Mouse (Mus musculus) gastrocnemius, postnatal 36 days (tissue): ENCODE results near the gene Tmem29. TPM values are rescaled to one million over a fixed set of nuclear protein-coding genes. Genes with fewer than 3 reads are reported as not detected.
"Not testable (repeated sequence)": the region's sequence is repeated elsewhere in the genome, so short reads cannot be mapped to it uniquely, and the experiment has no call there.

ENCODE experiments used
- DNase-seq, 2 experiments: peaks; one replicate each; pipeline ENCODE4 v3.0.0; 2022
- intact Hi-C: fragments of 180-260 bp; cut with DNase I; formaldehyde crosslinking; loops from one replicate; pipeline ENCODE4 v1.15.1; 2025
- long read RNA-seq, 2 experiments: library from polyadenylated mRNA; stranded (forward); transcript quantifications; one replicate each; pipeline ENCODE4 v2.0.0; 2021
- total RNA-seq, 2 experiments: library from RNA; stranded (reverse); gene quantifications; 2 replicates each; pipeline ENCODE4 v1.2.3; 2021

The Tmem29 gene
- total RNA-seq: 1 to 10 TPM; 3.2 to 4.6 TPM
- long read RNA-seq, experiment 1, transcript Tmem29-209 (3 exons, 864 nt): minor isoform, 5 of 15 reads
- long read RNA-seq, experiment 1, transcript Tmem29-208 (3 exons, 1,316 nt): major isoform, 7 of 15 reads
- long read RNA-seq, experiment 1, partial matches to known transcripts: 0 of 15 reads
- long read RNA-seq, experiment 1, other reads (novel, unspliced or antisense): 3 of 15 reads
- long read RNA-seq, experiment 2, partial matches to known transcripts: 0 of 12 reads
- long read RNA-seq, experiment 2, other reads (novel, unspliced or antisense): 5 of 12 reads

DNA sequence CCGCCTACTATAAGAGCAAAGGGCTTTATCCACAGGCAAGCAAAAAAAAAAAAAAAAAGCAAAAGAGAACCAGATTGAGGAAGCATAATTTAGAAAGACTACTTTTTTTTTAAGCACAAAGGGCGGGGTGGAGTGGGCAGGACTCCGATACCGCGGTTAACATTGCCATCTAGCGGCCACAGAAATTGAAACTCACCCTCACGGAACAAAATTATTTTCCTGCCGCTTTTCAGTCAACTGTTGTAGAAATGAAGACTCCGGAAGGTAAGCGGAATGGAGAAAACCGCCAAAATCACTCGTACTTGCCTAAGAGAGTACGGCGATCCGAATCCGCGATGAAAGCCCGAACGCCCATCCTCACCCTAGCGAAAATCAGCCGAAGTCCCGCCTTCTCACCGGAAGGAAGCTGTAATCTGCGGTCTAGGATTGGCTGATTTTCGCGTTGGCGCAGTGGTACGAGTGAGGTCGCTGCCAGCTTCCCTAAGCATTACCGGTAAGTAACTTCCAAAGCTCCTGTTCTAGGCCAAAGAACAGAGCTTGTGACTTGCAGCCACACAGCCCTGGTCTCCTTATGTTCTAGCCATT lies at the start of gene Tmem29:
Gene Tmem29, minus strand, starts transcription at position 389 of the 585 bp plus-strand sequence.
- intact Hi-C loops: no loop called here
- DNase-seq: peak; percentile 79 to 85

DNA sequence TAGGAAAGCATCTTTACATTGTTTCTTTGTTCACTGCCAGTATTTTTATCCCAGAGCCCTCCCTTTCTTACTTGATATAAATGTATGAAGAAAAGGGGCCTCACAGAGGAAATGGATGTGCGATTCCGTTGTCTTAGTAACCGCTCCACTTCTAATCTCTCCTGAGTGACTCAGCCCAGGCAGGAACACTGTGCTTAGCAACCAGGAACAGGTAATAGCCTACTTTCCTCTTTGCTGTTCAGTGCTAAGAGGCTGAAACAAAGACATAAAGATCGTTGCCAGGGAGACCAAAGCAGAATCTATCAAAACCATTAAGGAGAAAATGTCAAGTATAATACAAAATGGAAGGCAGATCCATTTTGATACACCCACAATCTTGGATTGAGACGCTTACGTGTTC lies 49.7 kb upstream of the Tmem29 start:
- intact Hi-C loops: no loop called here
- DNase-seq: no peak

DNA sequence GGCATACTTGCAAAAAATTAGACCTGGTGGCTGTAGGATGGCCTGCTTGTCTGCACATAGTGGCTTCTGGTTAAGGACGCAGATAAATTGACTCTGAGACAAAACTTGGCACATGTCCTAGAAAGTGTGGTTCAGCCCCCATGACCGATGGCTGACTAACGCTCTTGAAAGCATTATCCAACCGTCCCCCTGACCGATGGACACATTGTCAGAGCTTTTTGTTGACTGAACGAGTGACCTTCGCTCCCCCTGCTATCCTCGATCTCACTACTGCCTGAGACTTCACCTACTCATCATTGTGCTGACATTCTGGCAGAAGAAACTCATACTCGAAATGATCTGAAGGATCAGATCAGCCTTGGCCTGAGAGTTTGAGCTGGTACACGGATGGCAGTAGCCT lies 28.9 kb upstream of the Tmem29 start:
- intact Hi-C loops: not testable (repeated sequence)

DNA sequence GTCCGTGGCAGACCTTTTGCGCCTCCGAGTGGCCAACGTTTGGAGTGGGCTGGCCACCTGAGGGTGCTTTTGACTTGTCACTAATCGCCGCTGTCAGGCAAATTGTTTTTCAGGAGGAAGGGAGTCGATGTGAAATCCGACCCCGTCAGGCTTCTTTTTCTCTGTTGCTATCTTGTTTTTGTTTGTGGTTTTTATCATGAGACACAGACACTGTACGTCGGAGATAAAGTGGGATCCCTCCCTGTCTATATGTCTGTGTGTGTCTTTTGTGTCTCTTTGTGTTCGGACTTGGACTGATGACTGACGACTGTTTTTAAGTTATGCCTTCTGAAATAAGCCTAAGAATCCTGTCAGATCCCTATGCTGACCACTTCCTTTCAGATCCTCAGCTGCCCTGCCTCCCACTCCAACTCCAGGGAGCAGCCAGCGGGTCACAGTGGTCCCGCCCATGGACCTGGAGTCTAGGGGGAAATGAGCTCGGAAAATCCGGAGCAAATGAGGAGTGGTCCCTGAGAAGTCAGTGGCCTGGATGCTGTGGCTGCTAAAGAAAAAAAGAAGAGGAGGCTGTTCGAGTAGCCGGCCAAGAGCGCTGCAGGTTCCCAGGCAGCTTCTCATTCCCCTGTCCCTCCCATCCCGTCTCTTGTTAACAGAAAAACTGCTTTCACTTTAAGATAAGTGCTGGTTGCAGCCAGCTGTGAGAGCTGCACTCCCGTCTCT lies 27.5 kb upstream of the Tmem29 start:
- intact Hi-C loops: not testable (repeated sequence)
- peak in 1 of 2 experiments; percentile 18 for DNase-seq

More for the DNA sequence above, 28.9 kb upstream of the Tmem29 start:
- not testable (repeated sequence) for DNase-seq

DNA sequence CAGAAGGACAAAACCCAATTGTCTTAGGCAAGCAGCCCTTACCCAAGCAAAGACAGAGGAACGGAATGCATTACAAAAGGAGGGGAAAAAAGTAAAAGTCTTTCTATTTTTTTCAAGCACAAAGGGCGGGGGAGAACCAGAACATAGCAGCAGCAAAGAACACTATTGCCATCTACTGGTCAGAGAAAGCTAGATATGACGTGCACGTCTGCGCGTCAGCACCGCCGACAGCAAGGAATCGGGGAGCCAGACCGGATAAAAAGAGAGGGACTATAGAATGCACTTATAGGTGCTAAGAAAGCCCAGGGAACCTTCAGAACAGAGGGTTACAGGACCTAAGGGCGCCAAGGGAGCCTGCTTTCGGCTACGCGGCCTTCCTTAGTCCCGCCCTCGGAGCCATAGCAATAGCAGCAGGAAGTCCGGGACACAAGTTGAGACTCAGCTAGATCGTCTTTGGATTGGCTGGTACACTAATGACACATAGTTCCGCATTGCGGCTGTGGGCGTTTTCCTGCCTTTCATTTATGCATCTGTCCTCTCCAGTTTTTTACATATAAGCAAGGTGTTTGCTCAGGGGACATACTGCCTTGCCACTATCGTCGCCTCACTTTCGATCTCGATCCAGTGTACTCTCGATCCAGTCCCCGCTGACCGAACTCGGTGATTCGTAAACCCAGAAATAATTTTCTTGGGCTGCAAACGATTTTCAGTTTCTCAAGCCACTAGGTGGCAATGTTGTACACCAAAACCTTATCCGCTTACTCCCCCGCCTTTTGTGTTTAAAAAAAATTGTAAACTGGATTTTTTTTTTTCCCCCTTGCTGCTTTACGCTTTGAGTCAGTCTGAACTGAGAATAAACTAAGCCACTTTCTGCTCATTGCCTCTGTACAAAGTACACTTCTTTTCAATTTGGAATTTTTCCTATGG lies 19.2 kb upstream of the Tmem29 start:
- intact Hi-C loops: no loop called here
- peak; percentile 66 to 77 for DNase-seq

DNA sequence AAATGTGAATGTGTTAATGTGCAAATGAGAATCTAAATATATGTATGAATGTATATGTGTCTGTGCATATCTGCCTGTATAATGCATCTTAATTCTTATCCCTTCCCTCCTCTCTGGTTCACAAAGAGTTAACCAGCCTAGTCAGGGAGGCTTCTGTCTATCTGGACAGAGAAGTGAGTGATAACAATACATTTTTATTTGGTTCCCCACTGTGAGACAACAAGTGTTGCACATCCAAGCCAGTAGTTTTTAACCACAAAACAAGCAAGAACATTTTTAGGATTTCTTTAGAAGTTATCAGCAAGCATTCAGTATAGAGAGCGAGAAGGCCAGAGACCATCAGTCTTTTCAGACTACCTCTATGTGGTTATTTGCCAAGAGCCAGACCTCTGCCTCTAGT lies 12.5 kb upstream of the Tmem29 start:
- intact Hi-C loops: no loop called here
- no peak for DNase-seq

DNA sequence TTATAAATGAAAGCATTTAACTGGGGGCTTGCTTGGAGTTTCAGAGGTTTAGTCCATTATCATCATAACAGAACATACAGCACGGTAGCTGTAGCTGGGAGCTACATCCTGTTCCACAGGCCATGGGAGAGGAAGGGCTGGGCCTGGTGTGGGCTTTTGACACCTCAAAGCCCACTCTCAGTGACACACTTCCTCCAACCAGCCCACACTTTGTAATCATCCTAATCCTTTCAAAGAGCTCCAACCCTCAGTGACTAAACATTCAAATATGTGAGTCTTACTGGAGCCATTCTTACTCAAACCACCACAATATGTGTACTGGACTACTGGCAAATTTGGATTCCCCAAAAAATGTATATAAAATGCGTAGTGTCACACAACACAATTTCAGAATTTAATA lies 9.3 kb upstream of the Tmem29 start:
- no peak for DNase-seq
- intact Hi-C loops: no loop called here

DNA sequence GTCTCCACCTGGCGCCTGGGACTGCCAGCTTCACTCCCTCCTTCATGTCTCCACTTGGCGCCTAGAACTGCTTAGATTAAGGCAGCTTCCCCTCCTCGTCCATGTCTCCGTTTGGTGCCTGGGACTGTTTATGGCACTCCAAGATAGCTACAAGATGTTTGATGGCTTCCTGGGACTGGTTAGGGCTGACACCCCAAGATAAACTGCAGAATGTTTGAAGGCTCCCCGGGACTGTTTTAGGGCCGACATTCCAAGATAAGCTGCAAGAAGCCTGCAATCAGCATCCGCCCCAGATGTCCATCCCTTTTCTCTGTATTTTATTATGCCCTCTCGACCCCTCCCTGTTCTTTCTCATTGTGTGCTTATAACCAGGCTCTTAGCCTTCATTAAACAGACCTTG lies 7.9 kb upstream of the Tmem29 start:
- DNase-seq, intact Hi-C loops: not testable (repeated sequence)

DNA sequence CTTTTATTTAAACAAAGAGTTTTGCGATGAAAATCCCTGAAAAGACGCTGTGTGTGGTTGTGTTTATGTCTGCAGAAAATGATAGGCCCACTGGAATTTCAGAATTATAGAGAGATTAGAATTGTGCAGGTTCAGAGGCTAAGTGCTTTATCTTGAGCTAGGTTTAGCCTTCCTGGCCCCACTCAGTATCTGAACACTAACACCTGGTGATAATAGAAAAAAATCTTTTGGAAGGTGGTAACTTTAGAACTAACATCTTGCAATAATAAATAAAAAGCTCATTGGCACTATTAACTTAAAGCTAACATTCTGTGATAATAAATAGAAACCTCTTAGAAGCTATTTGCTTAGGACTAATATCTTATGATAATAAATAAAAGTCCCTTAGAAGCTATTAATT lies 1.2 kb upstream of the Tmem29 start:
- intact Hi-C loops: no loop called here
- no peak for DNase-seq

DNA sequence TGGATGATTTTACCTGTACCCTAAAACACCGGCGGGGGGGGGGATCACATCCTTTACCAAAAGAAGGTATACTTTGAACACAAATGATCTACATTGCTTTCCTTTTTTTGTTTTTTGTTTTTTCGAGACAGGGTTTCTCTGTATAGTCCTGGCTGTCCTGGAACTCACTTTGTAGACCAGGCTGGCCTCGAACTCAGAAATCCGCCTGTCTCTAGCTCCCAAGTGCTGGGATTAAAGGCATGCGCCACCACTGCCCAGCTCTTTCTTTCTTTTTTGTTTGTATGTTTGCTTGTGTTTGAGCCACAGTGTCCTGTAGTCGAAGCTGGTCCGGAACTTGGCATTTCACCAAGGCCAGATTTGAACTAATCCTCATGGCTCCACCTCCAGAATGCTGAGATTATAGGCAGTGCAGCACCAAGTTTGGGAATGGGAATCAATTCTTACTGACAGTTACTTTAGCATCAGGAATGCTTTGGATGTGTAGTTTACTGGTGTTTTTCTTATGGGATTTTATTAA lies 515 bp upstream of the Tmem29 start:
- peak in 1 of 2 experiments; percentile 20 for DNase-seq
- intact Hi-C loops: no loop called here

DNA sequence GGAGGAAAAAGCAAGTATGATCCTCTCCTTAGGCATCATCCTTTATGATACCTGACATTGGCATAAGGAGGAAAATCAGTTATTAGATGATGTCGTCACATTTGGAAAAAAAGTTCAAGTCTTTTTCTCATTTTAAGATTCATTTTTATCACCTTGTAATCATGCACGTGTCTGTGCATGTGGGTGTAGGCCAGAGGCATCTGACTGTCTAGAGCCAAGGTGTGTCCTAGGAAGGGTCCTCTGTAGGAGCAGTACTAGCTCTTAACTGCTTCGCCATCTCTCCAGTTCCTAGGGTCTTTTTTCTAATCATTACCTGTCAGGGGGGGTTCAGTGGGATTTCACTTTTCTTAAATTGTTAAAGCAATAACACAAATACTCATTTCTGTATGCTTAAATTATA lies 818 bp downstream of the Tmem29 start:
- intact Hi-C loops: no loop called here
- no peak for DNase-seq

DNA sequence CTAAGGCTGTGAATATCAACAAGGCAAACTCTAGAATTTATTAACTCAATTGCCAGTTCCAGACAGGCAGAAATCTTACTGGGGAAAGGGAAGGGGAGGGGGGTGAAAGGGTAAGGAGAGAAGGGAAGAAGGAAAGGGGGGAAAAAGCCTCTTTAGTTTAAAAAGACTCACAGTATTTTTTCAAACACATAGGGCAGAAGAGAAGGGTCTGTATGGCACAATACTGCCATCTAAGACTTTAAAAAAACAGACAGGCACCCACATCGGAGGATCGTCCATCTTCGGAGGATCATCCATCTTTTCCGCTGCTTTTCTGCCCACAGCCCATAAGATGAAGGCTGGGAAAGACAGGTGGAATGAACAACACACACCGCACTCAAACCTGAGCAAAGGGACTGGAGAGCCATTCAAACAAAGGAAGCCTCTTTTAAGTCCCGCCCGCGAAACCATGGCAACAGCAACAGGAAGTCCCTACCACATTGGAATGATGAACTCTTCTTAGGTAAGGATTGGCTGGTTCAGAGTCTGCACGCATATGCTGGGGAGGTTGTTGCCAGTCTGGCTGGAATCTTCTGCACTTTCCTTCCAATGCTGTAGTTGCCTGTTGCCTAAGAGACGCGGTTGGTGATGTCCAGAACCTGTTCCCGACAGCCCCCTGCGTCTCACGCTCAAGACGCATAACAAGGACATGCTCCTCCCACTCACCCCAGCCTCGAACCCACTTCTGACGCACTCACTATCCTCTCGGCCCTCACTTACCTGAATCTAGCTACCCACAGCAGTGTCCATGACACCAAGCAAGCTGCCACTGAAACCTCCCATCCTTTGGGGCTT lies 18.2 kb downstream of the Tmem29 start:
- peak; percentile 18 to 29 for DNase-seq
- intact Hi-C loops: no loop called here

DNA sequence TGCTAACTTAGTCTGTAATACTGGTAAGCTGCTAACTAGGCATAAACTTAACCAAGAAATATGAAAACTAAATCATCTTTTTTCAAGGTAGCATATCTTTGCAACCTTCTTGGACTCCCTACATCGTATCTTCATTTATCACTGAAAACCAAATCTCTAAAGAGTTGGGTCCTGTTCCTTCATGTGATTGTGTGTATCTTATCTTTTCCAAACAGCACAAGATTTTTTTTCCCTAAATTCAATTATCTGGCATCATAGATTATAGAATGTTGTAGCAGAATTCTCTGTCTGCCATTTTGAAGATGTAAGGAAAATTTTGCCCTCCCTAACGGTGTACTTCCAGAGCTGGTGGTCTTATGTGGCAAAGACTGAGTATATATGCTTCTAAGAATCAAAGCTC lies 22.6 kb downstream of the Tmem29 start:
- DNase-seq: no peak
- intact Hi-C loops: no loop called here

DNA sequence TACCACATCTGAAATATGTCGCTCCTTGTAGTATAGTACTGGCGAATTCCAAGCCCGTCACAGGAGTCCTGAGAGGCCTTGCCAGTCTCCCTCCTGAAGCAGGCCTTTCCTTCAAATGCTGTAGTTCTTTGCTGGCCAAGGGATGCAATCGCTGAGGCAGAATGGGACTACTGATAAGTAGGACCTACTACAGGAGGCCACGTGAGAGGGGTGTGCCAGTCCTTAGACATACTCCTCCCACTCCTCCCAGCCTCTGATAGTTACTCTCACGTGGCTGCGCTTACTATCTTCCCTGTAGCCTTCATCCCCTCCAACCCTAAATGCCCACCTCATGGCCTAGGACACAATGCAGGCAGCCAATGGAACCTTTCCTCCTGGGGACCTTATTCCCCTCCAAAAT lies 23.6 kb downstream of the Tmem29 start:
- intact Hi-C loops: no loop called here
- DNase-seq: no peak

DNA sequence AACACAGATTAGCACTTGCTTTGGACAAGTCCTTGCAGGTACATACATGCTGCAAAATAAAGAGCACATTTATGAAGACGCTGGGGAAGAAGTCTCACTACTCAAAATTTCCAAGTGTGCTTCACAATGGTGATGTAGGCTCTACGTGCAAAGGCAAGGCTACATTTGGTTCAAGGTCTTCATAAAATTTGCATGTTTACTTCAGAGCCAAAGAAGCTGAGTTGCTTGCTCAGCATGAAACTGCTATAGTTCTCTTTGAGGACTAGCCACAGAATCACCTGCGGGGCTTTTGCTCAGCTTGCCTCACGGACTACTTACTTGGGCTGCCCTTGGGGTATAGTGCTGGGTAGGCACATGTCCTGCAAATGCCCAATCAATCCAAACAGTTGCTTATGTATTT lies 45.4 kb downstream of the Tmem29 start:
- DNase-seq: no peak
- intact Hi-C loops: no loop called here
